Mouse (Mus musculus) T-helper 17 cell (primary cell): ENCODE measurements around the gene Tmed4.

Experiments used
- in situ Hi-C, 2 experiments: fragments of 300-600 bp; cut with MboI, MseI; formaldehyde crosslinking; loops; 1 replicate in 1 of 2; 2 replicates in 1 of 2; pipeline ENCODE4 v1.15.1; 2025; ENCODE audit warnings: high pct_unique_total_duplicates in 2 of 2

The Tmed4 gene

DNA sequence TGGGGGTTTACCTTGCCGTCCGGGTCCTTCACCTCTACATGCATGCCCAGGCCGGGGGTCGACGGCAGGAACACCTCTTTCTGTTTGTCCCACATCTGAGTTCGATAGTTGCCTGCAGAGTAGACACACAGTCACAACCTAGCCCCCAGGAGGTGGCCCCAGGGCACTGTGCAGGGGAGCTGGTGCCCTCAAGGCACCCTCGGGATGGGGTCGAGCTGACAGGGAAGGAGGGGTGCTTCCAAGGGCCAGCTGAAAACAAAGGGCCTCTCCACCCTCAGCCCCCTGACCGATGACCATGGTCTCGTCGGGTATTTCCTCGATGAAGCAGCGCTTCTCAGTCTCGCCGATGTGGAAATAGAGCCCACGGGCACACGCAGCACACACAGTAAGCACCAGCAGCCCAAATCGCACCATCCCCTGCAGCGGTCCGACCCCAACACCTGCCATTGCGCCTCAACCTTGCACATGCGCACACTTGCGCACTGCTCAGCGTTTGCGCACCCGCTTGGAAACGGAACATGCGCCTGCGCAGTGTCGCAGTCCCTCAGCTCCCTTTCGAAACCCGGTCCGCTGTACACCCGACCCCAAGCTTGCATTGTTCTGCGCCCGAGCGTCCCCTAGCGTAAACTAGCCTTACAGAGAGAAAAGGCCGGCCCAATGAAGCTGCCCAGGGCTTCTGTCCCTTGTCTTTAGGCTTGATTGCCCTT is at the start of gene Tmed4:
Tmed4 (minus strand) TSS at position 484 of the 707 bp plus-strand sequence.
- in situ Hi-C loops: no loop called here

DNA sequence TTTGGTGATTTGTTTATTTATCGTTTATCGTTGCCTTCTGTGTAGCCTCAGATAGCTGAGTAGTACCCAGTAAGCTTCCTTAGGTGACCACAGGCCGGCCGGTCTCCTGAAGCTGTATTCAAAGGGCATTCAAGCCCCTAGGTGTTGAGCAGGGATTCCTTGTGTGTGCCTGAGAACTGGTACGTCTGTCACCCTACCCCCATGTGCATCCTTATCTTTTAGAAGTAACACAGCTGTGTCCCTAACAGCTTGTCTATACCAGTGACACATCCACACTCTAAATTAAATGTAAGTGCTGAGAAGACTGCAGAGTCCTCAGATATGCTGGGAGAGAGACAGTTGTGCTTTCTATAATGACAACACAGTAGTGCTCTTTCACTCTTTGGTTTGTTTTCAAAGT is 48.7 kb upstream of the Tmed4 start:
- in situ Hi-C loops: loop anchor here in 1 of 2 experiments (10.0 kb wide), 1 partner anchor 1549 kb away; no protein-coding TSS in a partner anchor

DNA sequence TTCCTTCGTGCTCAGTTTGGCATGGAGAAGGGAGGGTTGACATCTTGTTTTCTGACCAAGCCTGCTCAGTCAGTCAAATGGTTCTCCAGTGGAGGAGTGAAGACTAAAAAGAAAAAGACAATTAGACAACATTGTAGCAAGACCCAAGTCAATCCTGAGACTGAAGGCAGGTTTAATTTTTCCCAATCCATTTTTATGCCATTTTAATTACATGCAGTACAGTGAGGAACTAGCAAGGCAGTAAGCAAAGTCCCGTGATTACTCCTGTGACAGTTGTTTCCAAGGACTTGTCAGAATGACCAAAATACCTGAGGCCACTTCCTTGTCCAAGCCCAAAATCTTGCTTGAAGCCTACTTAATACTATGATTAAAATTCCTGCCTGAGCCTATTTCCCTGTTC is 47.4 kb upstream of the Tmed4 start:
- in situ Hi-C loops: loop anchor here in 1 of 2 experiments (10.0 kb wide), 1 partner anchor 1547 kb away; no protein-coding TSS in a partner anchor

DNA sequence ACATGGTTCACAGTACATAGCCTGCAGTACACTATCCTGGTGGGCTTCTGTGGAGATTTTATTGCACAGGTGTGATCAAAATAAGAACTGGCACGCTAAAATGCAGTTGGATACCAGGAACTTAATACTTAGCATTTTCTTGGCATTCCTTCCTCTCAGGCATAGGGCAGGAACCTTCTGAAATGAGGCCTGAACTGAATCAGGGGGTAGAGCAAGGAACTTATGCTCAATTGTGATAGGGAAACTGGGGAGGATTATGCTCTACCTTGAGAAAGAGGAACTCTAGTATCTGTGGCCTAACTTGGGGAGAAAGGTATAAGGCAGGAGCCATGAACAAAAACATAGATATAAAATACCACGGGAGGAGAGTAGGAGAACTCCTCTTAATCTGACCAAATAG is 44.7 kb upstream of the Tmed4 start:
- in situ Hi-C loops: no loop called here

DNA sequence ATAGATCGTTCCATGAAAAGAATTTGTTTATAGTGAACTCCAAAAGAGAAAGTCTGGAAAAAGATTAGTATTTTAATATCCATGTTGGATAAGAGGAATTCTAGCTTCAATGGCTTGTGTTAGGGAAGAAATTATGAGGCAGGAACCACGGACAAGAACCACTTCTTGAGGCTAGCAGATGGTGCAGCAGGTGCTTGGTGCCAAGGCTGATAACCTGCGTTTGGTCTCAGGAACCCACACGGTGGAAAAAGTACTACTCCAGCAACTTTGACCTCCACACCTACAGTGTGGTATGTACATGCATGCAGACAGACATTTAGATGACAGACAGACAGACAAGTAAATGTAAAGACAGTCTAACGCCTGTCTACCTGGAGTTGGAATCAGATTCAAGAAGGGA is 43.9 kb upstream of the Tmed4 start:
- in situ Hi-C loops: no loop called here

DNA sequence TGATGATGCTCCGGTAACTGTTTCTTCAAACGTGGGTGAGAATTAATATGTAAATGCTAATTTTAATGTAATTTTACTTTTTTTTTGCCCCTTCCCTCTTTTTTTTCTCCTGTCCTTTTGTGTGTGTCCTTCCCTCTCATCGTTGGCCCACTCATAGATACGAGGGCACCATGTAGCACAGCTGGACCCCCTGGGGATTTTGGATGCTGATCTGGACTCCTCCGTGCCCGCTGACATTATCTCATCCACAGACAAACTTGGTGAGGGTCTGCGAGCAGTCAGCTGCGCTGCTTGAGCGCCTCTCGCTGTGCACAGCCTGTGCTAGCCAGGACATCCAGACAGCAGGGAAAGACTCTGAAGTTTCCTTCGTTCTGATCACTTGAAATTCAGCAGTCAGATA is 42.2 kb upstream of the Tmed4 start:
- in situ Hi-C loops: no loop called here

DNA sequence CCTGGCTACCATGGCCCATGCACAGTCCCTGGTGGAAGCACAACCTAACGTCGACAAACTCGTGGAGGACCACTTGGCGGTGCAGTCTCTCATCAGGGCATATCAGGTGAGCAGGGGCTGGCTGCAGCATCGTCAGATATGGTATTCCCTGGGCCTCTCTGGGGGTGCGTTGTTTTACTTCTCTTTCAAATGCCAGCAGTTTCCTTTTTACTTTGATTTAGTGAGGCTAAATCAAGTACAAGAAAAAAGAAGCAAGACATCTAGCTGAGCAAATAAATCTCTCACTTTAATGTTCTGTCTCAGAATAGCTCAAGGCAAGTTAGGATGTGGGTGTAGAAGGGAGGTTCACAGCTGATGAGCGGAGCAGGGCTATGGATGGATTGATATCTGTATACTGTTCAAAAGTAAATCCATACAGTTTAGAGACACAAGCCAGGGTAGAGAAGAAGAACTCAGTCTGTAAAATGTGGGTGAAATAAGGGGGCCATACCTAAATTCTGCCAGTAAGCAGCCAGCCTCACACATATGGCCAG is 39.3 kb upstream of the Tmed4 start:
- in situ Hi-C loops: no loop called here

DNA sequence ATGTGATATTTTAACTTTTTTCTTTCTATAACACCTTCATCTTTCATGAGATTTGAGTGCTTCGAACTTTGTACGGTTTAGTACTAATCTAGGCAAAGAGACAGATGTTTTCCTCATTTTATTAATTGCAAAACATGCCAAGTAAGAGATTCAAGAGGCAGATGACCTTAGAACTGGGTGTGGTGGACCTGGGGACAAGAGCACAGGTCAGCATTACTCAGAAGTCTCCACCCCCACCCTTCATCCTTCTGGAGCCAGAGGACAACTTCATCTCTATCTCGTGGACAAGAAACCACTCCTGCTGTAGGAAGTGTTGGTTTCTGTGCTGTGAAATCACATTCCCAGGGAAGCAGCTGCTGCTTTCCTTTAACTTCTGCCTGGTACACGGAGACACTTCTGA is 33.5 kb upstream of the Tmed4 start:
- in situ Hi-C loops: loop anchor here in 1 of 2 experiments (5.0 kb wide), 1 partner anchor 39 kb away; no protein-coding TSS in a partner anchor

DNA sequence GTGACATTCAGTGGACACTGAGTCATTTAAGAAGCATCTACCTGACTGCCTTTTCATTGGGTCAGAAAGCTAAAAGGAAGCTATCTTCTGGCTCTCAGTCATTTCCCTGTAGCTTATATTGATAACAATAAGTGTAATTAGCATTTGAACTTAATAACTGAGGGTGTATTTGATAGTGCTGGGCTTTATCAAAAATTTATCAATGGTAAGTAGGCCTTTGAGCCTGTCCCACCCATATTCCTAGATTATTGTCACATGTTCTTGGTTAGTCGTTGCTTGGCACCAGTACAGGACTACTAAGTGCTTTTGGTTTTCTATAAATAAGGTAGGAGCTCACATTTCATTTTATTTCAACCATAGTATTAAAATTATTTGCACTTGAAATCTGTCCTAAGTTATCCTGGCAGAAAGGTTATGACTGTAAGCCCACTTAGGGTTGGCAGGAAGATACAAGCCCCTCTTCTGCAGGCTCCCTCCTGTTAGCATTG is 31.3 kb upstream of the Tmed4 start:
- in situ Hi-C loops: loop anchor here in 1 of 2 experiments (5.0 kb wide), 1 partner anchor 41 kb away; no protein-coding TSS in a partner anchor

DNA sequence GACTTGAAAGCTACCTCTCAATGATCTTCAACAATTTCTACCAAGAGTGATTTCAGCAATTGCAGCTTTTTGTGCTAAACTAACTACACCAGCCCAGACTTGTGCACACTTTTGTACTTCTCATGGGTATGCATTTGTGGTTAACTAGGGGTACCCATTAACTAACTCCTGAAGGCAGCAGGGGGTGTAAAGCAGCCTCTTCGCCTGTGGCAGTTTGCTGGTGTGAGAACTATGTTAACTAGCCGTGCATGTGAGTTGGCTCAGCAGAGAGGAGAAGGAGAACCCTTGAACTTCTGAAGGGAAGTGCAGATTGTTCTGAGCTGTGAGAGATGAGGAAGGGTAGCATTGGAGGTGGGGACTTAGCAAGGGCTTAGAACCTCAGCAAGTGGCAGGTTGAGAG is 28.1 kb upstream of the Tmed4 start:
- in situ Hi-C loops: no loop called here

DNA sequence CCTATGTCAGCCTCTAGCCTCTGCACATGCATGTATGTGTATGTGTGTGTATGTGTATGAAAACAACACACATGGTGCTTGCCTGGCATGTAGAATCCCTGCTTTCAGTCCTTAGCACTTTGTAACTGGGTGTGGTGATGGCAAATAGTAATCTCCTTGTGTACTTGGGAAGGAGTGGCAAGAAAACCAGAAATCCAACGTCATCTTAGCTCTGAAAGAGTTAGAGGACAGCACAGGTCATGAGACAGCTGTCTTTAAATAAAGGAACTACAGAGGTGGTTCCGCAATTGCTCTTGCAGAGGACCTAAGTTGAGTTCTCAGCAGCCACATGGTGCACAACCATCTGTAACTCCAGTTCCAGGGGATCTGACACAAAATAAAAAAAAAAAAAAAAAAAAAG is 24.8 kb upstream of the Tmed4 start:
- in situ Hi-C loops: loop anchor here in 1 of 2 experiments (10.0 kb wide), 1 partner anchor 965 kb away; no protein-coding TSS in a partner anchor

DNA sequence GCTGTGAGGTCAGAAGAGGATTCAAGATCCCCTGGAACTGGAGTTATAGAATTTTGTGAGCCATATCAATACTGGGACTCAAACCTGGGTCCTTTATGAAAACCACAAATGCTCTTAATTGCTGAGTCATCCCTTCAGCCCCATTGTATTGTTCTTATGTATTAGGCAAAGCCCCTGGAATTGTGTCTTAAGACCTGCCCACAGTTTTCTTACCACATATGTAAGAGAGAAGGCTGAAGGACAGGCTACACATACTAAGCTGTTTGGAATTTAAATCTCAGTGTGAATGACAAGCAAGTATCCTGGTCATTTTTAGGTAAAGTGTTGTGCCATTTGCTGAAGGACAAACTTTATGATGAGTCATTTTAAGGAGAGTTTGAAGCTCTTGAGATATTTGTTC is 21.4 kb upstream of the Tmed4 start:
- in situ Hi-C loops: loop anchor here in 1 of 2 experiments (10.0 kb wide), 1 partner anchor 961 kb away; no protein-coding TSS in a partner anchor

DNA sequence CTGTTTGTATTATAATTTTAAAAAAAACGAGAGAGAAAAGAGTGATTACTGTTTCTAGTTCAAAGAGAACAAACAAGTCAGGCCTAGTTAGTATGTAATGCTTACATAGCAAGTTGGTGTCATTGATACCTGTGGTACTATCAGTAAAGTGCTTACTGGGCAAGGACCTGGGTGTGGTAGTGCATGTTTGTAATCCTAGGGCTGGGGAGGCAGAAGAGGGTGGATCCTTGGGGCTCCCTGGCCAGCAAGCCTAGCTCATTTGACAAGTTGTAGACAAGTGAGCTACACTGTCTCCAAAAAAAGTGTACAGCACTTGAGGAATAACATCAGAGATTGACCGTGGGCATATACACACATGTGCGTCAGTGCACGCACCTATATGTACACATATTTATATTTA is 20.0 kb upstream of the Tmed4 start:
- in situ Hi-C loops: loop anchor here in 1 of 2 experiments (10.0 kb wide), 1 partner anchor 960 kb away; no protein-coding TSS in a partner anchor

DNA sequence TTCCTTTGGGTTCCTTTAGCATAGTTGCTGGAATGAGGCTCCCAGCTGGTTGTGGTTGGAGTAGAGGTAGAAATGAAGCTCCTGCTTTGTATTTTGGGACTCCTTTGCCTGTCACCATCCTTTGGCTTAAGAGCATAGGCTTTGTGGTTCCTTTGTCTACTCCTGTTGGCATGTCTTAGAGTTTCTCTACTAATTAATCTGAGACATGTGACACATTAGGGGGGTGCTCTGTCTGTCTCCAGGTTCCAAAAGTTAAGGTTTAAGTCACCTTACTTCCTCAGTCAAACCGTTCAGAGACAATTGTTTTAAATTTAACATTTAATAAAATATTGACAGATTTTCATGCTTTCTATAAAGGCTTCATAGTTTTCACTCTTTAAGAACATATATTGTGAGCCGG is 18.9 kb upstream of the Tmed4 start:
- in situ Hi-C loops: loop anchor here in 1 of 2 experiments (10.0 kb wide), 1 partner anchor 959 kb away; no protein-coding TSS in a partner anchor

DNA sequence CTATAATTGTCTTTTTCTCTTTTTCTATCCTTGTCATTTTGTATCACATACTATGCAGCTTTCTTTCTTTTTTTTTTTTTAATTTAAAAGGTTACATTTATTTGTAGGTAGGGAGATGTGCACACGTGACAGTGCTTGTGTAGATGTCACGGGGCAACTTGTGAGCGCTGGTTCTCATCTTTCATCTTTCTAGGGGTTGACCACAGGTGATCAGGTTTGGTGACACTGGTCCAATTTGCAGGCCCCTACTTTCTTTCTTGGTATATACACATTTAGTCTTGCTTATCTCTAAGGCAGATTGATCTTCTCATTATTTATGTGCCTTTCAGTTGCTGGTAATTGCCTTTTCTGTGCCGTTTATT is 18.3 kb upstream of the Tmed4 start:
- in situ Hi-C loops: loop anchor here in 1 of 2 experiments (10.0 kb wide), 1 partner anchor 958 kb away; no protein-coding TSS in a partner anchor

DNA sequence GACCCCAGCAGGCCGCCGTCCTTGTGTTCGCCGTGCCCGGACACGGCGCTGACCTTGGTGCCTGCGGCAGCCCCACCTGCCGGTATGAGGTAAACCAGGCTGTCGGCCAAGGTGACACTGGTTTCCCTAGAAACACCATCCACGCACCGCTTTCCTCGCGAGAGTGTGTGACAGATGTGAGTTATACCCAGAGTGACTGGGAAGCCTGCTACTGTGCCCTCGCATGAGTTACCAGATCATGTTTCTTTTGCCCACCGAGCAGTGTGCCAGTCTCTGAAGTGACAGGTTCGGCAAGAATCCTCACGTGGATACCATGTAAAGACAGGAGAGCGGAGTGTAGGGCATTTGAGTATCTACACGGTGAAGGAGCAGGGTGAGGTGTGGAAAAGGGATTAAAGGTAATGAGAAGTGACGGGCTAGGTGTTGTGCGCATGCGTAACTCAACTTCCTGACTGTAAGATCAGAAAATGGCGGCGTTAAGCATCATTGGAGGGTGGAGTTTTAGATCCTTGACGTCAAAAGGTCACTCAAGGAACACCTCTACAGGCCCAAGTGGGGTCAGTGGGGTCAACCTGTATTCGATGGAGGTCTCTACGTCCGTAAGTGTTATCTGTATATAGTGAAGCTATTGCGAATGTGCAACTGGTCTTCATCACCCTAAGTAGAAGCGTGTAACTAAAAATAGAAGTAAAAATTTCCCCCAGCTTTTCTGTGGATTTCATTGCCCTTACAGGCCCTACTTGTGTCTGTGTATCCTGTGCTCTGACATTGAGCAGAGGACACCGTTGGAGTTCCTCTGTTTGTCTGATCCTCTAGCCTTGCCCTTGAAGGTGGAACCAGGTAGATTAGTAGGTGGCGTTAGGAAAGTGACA is 17.7 kb upstream of the Tmed4 start:
- in situ Hi-C loops: loop anchor here in 1 of 2 experiments (10.0 kb wide), 1 partner anchor 958 kb away; no protein-coding TSS in a partner anchor

DNA sequence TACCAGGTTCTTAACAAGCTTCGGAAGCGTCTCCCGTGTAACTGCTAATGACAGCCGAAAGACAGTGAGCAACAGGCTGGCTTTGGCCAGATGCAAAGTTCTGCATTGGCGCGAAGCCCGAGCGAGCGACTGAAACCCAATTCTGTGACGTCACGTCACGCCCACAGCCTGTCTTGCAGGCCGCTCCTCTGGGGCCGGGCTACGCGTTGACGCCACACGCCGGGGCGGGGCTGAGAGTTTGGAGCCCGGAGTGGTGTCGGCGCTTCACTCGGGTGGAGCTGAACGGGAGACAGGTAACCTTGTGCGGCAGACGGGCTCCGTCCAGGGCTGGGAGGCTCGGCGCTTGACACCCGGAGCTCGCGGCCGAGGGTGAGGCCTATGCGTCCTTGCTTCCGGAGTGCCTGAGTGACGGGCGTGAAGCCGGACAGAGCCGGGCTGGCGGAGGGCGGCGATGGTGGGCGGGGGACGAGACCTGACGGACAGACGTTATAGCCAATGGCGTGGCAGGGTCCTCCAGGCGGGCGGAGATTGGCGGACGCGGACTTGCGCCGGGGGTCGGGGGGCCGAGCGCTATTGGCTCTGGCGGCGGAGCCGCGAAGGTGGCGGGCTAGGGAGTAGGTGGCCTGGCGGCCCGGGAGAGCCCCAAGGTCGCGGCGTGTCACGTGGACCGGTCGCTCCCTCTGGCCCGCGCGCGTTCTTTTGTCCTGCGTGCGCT is 16.9 kb upstream of the Tmed4 start, which contains the start of gene Ogdh:
Ogdh (plus strand) TSS at position 233 of the 715 bp plus-strand sequence.
- in situ Hi-C loops: loop anchor here in 1 of 2 experiments (10.0 kb wide), 1 partner anchor 957 kb away; no protein-coding TSS in a partner anchor

DNA sequence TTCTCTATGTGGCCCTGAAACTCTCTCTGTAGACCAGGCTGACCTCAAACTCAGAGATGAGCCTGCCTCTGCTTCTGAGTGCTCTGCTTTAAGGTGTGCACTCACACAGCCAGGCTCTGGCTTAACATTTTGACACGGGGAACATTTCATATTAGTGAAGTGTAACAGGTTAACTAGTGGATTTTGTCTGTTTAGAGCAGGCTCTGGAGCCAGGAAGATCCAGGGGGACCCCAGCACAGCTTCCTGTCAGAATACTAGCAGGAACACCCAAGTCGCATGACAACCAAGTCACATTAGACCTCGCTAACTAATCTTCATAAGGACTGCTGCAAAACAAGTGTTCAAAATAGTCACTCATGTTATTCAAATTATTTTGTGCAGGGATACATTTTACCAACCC is 16.2 kb upstream of the Tmed4 start:
- in situ Hi-C loops: loop anchor here in 1 of 2 experiments (10.0 kb wide), 1 partner anchor 956 kb away; no protein-coding TSS in a partner anchor

DNA sequence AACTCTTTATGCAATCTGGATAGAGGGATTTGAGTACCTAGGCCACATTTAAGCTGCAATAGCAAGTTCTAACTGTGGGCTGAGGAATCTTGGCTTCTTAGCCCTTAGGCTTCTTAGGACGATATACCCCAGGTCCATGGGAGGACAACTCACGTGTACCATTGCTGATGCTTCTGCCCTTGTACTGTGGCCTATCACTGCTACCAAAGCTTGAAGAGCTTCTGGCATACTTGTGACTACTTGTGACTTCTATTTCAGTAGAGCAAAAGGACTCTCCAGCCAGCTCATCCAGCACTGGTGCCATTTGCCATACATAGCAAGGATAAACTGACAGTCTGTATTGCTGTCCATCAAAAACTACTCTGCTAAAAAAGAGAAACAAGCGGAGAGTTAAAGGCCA is 15.5 kb upstream of the Tmed4 start:
- in situ Hi-C loops: loop anchor here in 1 of 2 experiments (10.0 kb wide), 1 partner anchor 955 kb away; no protein-coding TSS in a partner anchor

DNA sequence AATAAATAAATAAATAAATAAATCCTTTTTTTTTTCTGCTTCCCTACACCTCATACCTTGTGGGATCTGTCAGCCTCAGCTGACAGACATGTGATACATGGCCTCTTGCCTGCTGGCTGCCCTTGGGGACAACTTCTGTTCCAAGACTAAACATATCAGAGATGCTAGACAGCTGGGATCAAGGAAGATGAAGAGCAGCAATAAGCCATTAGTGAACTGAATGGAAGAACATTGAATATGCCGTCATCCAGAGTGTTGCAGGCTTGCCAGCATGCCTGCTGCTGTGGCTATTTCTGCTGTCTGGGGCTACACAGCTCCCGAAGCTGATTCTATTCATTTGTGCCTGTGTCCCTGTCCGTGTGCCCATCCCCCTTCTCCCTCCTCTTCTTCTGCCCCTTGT is 8.3 kb upstream of the Tmed4 start:
- in situ Hi-C loops: no loop called here

DNA sequence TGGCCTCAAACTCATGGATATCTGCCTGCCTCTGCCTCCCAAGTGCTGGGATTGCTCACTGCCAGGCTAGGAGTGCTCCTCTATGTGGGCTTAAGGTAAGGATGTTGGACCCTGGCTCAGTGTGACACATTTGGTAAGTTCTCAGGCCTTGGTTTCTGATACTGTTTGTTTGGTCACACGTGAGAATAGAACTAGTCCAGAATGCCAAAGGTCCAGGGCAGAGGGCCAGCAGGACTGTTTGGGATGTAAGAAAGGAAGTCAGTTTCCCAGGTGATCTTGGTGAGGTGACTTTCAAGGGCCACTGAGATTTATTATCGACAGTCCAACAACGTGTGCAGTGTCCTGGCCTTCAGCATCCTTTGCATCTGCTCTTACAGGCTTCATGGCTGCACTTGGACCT is 1.8 kb upstream of the Tmed4 start:
- in situ Hi-C loops: no loop called here
